Mouse (Mus musculus) kidney, embryonic 16.5 days (tissue): ENCODE results near the gene Mcrip2. TPM values are rescaled to one million over a fixed set of nuclear protein-coding genes. Genes with fewer than 3 reads are reported as not detected.

Experiments used
- ATAC-seq: fragments of 200-750 bp; cut with Nextera tagmentation; 2 replicates; pipeline ENCODE4 v1.8.0; 2017; ENCODE audit warnings: moderate TSS enrichment; ENCODE audit not compliant: low FRiP score, low TSS enrichment
- H3K27ac ChIP-seq: fragments of 300-500 bp; sonication (generic); 2 replicates; pipeline ENCODE4 v1.5.1; 2014; ENCODE audit warnings: low read length
- H3K27me3 ChIP-seq: fragments of 300-500 bp; sonication (generic); 2 replicates; pipeline ENCODE4 v1.6.1; 2014; ENCODE audit warnings: low read length, control low read depth, mixed read lengths; ENCODE audit not compliant: insufficient read depth
- H3K36me3 ChIP-seq: fragments of 300-500 bp; sonication (generic); 2 replicates; pipeline ENCODE4 v1.6.1; 2014; ENCODE audit warnings: low read length, control low read depth, mixed read lengths; ENCODE audit not compliant: insufficient read depth
- H3K4me1 ChIP-seq: fragments of 300-500 bp; sonication (generic); 2 replicates; pipeline ENCODE4 v1.6.1; 2014; ENCODE audit warnings: low read length, control low read depth, mixed read lengths; ENCODE audit not compliant: insufficient read depth
- H3K4me2 ChIP-seq: fragments of 300-500 bp; sonication (generic); replicated peaks from 2 replicates; pipeline ENCODE4 v1.6.1; 2014; ENCODE audit warnings: low read depth, low read length
- H3K4me3 ChIP-seq: fragments of 300-500 bp; sonication (generic); 2 replicates; pipeline ENCODE4 v1.5.1; 2014; ENCODE audit warnings: mild to moderate bottlenecking, low read length
- H3K9ac ChIP-seq: fragments of 300-500 bp; sonication (generic); replicated peaks from 2 replicates; pipeline ENCODE4 v1.6.1; 2014; ENCODE audit warnings: low read length
- H3K9me3 ChIP-seq: fragments of 300-500 bp; sonication (generic); 2 replicates; pipeline ENCODE4 v1.6.1; 2016; ENCODE audit warnings: low read length, control low read depth
- WGBS: fragments of 180-500 bp; shearing (Covaris S2); extraction: QIAGEN DNeasy Blood & Tissue Kit; methylation state at CpG from one replicate; pipeline ENCODE4 v1.1.7; 2014; 5-methylcytosine and 5-hydroxymethylcytosine counted together
- polyA plus RNA-seq: library from polyadenylated mRNA; unstranded; fragments of >200 nt; fragmentation: Nextera tagmentation; extraction: Ambion mirVana; gene quantifications from 2 replicates; pipeline ENCODE4 v1.2.1, GENCODE M21; 2015

Gene Mcrip2
- polyA plus RNA-seq, 1 experiment from 2014 or later, result 79.2 TPM

GRCm38 (mm10) chr17:25837076-25837410 is 31.5 kb downstream of the Mcrip2 start, which contains the start of gene Rhbdl1:
Gene Rhbdl1, minus strand, starts transcription at chr17:25837295.
- ATAC-seq, result peak; percentile 18
- Histone ChIP-seq H3K4me1 (peaks cover 41% of the 10 kb centered on the region), H3K4me2 (peak within 1 kb of the TSS; percentile 79), H3K9ac (peak within 1 kb of the TSS; percentile 71), H3K27ac (peak within 1 kb of the TSS; percentile 81), H3K9me3 (no peaks in the 10 kb centered on the region), H3K27me3 (no peaks in the 10 kb centered on the region), H3K4me3 (peak within 1 kb of the TSS; percentile 42), H3K36me3 (peaks cover 41% of the 10 kb centered on the region)
- WGBS, result 2% methylated on average over 29 of the region's 29 CpGs

GRCm38 (mm10) chr17:25836397-25837075 is 32.0 kb downstream of the Mcrip2 start:
- Histone ChIP-seq H3K36me3 (peaks cover 37% of the 10 kb centered on the region), H3K4me3 (peak overlapping the region; percentile 42), H3K9ac (peak overlapping the region; percentile 71), H3K27me3 (no peaks in the 10 kb centered on the region), H3K4me1 (peaks cover 46% of the 10 kb centered on the region), H3K27ac (peak overlapping the region; percentile 81), H3K9me3 (no peaks in the 10 kb centered on the region), H3K4me2 (peak overlapping the region; percentile 79)
- ATAC-seq, result no peak
- WGBS, result 13% methylated on average over 23 of the region's 23 CpGs

DNA sequence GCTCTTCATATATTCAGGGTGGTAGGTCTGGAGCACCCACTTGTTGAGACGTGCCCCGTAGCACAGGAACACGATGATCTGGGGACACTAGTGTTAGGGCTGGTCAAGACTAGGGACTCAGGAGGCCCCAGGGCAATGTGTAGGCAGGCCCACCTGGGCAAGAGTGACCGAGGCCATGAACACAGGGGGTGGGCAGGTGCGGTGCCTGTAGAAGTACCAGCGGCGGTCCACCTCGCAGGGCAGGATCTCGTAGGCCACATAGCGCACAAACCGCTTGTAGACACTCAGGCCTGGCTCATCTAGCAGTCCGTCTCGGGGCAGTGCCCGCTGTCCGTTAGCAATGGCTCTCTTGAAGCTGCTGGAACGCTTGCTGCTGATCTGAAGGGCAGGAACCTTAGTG is 32.7 kb downstream of the Mcrip2 start:
- no peak overlapping the region for H3K4me3 ChIP-seq
- H3K4me1 ChIP-seq, result peaks cover 53% of the 10 kb centered on the region
- WGBS, result 91% methylated on average over 16 of the region's 16 CpGs
- no peak for ATAC-seq
- H3K9me3 ChIP-seq, result no peaks in the 10 kb centered on the region
- H3K9ac ChIP-seq, result peak overlapping the region; percentile 71
- peak overlapping the region; percentile 79; the same call in 1 of the 2 replicates for H3K4me2 ChIP-seq
- H3K27ac ChIP-seq, result peak overlapping the region; percentile 81; the same call in 1 of the 2 replicates
- peaks cover 38% of the 10 kb centered on the region for H3K36me3 ChIP-seq
- H3K27me3 ChIP-seq, result no peaks in the 10 kb centered on the region

GRCm38 (mm10) chr17:25835301-25835700 is 33.3 kb downstream of the Mcrip2 start:
- Histone ChIP-seq H3K4me1 (peaks cover 59% of the 10 kb centered on the region), H3K4me3 (no peak overlapping the region), H3K4me2 (0 out of 2 replicates have a peak overlapping the region, but pooled peaks have one; percentile 11), H3K27me3 (no peaks in the 10 kb centered on the region), H3K27ac (no peak overlapping the region), H3K9ac (no peak overlapping the region), H3K36me3 (peaks cover 38% of the 10 kb centered on the region), H3K9me3 (no peaks in the 10 kb centered on the region)
- ATAC-seq, result no peak
- 94% methylated on average over 7 of the region's 7 CpGs for WGBS

DNA sequence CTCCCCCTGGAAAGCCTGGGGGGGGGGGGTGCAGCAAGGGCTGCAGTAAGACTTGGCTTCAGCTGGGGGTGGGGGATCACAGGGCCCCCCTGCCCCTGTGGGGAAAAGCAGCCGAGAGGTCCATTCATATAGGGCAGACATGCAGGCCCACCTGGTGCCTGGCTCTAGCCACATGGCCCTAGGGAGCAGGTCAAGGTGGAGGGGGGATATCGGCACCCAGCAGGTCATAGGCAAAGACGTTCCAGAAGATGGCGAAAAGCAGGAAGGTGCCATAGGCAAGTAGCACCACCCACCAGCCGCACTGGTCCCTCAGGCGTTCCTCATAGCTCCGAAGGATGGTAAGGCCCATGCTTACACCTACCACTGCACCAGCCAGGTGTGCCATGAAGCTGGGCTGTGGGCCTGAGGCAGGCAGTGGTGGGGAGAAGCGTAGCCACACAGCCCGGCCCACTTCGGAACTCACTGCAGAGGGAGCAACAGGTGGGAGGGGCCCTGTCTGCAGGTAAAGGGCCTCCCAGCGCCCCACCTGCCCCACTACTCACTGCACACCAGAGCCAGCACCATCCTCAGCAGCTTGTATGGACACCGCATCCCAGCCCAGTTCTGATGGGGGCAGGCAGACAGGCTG is 33.9 kb downstream of the Mcrip2 start:
- Histone ChIP-seq H3K27ac (peak overlapping the region; percentile 99), H3K4me1 (peaks cover 64% of the 10 kb centered on the region), H3K4me2 (peak overlapping the region; percentile 95), H3K36me3 (peaks cover 36% of the 10 kb centered on the region), H3K9me3 (no peaks in the 10 kb centered on the region), H3K9ac (peak overlapping the region; percentile 88), H3K27me3 (no peaks in the 10 kb centered on the region), H3K4me3 (peak overlapping the region; percentile 82)
- ATAC-seq, result no peak
- 71% methylated on average over 12 of the region's 12 CpGs for WGBS

- Histone ChIP-seq H3K4me3 (peak overlapping the region; percentile 82), H3K27ac (peak overlapping the region; percentile 99), H3K9ac (peak overlapping the region; percentile 88), H3K36me3 (peaks cover 30% of the 10 kb centered on the region), H3K9me3 (no peaks in the 10 kb centered on the region), H3K4me2 (peak overlapping the region; percentile 95), H3K4me1 (peaks cover 69% of the 10 kb centered on the region), H3K27me3 (no peaks in the 10 kb centered on the region)
- ATAC-seq, result no peak
- 9% methylated on average over 6 of the region's 6 CpGs for WGBS
Measured at GRCm38 (mm10) chr17:25833961-25834594, 34.5 kb downstream of the Mcrip2 start.

GRCm38 (mm10) chr17:25833291-25833663 is 35.3 kb downstream of the Mcrip2 start, which contains the start of gene Stub1:
Gene Stub1, minus strand, starts transcription at chr17:25833404.
- Histone ChIP-seq H3K27ac (peak within 1 kb of the TSS; percentile 99), H3K9me3 (no peaks in the 10 kb centered on the region), H3K4me3 (peak within 1 kb of the TSS; percentile 82), H3K36me3 (peaks cover 24% of the 10 kb centered on the region), H3K27me3 (no peaks in the 10 kb centered on the region), H3K4me1 (peaks cover 72% of the 10 kb centered on the region), H3K4me2 (peak within 1 kb of the TSS; percentile 95), H3K9ac (peak within 1 kb of the TSS; percentile 88)
- peak; percentile 73 for ATAC-seq
- WGBS, result 0% methylated on average over 24 of the region's 24 CpGs

DNA sequence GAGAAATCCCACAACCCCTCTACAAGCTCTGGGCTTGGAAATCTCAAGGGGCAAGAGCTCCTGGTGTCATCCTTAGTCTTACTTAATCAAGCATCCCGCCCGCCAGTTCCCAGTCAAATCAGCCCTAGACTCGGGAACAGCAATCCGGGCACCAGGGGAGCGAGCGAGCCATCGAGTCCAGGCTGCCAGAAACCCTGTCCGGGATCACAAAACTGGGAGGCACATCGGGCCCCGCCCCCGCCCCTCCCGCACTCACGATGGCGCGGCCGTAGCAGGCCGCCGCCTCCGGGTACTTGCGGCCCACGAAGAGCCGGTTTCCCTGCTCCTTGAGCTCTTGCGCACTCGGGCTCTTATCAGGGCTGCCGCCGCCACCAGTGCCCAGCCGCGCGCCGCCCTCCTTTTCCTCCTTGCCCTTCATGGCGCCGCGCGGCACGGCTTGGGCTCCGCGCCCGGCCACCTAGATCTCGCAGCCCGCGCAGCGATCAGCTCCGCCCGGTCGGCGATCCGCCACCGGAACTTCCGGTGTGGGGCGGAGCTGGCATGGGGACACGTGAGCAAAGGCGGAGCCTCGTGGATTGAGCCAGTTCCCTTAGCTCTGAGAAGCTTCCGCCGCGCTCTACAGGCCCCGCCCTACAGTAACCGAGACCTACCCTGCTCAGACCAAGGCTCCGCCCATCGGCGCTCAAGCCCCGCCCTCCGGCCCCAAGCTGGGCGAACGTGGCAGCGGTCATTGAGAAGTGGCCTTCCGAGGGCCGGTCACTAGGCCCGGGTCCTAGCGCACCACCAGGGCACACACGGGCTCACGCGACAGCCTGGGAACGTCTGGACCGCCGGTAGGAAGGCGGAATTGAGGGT is 35.9 kb downstream of the Mcrip2 start:
- peak; percentile 91 for ATAC-seq

More for the DNA sequence above, 35.9 kb downstream of the Mcrip2 start:
- no peaks in the 10 kb centered on the region for H3K9me3 ChIP-seq
- H3K4me2 ChIP-seq, result peak overlapping the region; percentile 95
- peaks cover 18% of the 10 kb centered on the region for H3K36me3 ChIP-seq
- WGBS, result under 1% methylated on average over 69 of the region's 77 CpGs
- peak overlapping the region; percentile 88 for H3K9ac ChIP-seq
- peaks cover 73% of the 10 kb centered on the region for H3K4me1 ChIP-seq
- peak overlapping the region; percentile 82 for H3K4me3 ChIP-seq
- H3K27ac ChIP-seq, result peak overlapping the region; percentile 99
- H3K27me3 ChIP-seq, result no peaks in the 10 kb centered on the region
